Mouse (Mus musculus): Measurements from ENCODE around the gene Hoxc11. TPM values are rescaled to one million over a fixed set of nuclear protein-coding genes. Genes with fewer than 3 reads are reported as not detected.

Hoxc11 gene
- not detected in 2 replicates for polyA plus RNA-seq (2012; rRNA removed)

DNA sequence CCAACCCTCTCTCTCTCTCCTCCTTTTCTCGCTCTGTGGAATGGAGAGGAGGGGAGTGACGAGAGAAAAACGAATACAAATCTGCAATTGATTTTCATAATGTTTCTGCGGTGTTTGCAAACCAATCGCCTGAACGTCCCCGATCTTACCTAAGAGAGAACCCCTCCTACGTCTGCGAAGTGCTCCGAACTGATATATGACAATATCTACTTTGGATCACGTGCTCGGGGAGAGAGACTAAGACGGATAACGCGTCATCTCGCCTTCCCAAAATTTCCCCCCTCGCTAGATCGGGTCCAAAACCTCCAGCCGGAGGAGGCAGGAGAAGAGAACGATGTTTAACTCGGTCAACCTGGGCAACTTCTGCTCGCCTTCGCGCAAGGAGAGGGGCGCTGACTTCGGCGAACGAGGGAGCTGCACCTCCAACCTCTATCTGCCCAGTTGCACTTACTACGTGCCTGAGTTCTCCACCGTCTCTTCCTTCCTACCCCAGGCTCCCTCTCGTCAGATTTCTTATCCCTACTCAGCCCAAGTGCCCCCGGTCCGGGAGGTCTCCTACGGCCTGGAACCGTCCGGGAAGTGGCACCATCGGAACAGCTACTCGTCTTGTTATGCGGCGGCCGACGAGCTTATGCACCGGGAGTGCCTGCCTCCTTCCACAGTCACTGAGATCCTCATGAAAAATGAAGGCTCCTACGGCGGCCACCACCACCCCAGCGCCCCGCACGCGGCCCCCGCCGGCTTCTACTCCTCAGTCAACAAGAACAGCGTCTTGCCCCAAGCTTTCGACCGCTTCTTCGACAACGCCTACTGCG, at the start of gene Hoxc11:
Gene Hoxc11, plus strand, starts transcription at position 236 of the 815 bp plus-strand sequence.
- Histone ChIP-seq H3K4me3 (ENCODE audit: low read depth, low read length) (no peak within 1 kb of the TSS), H3K27ac (ENCODE audit: insufficient read depth, low read depth, low read length) (no peak within 1 kb of the TSS), H3K27me3 (ENCODE audit: control insufficient read depth, insufficient read depth, low read length) (peaks cover 84% of the 10 kb centered on the region), H3K4me1 (ENCODE audit: control insufficient read depth, insufficient read depth, insufficient read length, low read length) (no peaks in the 10 kb centered on the region; the same call in 1 of the 2 replicates), H3K36me3 (ENCODE audit: control insufficient read depth, insufficient read depth, low read length) (no peaks in the 10 kb centered on the region)
- TF ChIP-seq CTCF (IDR thresholded peaks at IDR 0.05; ENCODE audit: extremely low read depth, insufficient read length, insufficient replicate concordance, low read depth, low read length), result no peak
- TF ChIP-seq POLR2A (IDR thresholded peaks at IDR 0.05; ENCODE audit: low read depth, low read length), result no peak
- whole genome bisulfite sequencing, result 4% methylated on average over 57 of the region's 57 CpGs

DNA sequence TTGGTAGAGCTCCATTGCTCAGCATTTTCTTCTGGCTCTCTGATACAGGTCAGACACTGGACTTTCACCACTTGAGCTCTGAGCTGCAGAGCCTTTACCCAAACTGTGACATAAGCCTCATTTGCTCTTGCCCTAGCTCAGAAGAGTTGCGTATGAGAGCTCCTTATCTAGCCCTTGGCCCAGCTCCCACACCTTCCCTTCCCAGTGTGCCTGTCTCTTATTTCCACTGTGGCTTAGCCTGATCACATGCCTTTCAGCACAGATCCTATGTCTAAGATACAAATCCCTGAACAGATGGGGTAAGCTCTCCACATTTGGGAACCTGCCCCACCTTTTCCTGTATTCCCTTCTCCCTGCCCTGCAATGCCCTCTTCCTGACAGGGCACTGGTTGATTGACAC, 49.3 kb upstream of the Hoxc11 start:
- H3K4me1 ChIP-seq (ENCODE audit: control insufficient read depth, insufficient read depth, insufficient read length, low read length), result no peaks in the 10 kb centered on the region
- WGBS, result 23% methylated on average over 1 of the region's 1 CpGs
- no peak overlapping the region for H3K4me3 ChIP-seq (ENCODE audit: low read depth, low read length)
- peaks cover 12% of the 10 kb centered on the region; the same call in 1 of the 2 replicates for H3K27me3 ChIP-seq (ENCODE audit: control insufficient read depth, insufficient read depth, low read length)
- TF ChIP-seq POLR2A (IDR thresholded peaks at IDR 0.05; ENCODE audit: low read depth, low read length) (no peak), CTCF (IDR thresholded peaks at IDR 0.05; ENCODE audit: extremely low read depth, insufficient read length, insufficient replicate concordance, low read depth, low read length) (no peak)
- H3K36me3 ChIP-seq (ENCODE audit: control insufficient read depth, insufficient read depth, low read length), result no peaks in the 10 kb centered on the region
- no peak overlapping the region for H3K27ac ChIP-seq (ENCODE audit: insufficient read depth, low read depth, low read length)

DNA sequence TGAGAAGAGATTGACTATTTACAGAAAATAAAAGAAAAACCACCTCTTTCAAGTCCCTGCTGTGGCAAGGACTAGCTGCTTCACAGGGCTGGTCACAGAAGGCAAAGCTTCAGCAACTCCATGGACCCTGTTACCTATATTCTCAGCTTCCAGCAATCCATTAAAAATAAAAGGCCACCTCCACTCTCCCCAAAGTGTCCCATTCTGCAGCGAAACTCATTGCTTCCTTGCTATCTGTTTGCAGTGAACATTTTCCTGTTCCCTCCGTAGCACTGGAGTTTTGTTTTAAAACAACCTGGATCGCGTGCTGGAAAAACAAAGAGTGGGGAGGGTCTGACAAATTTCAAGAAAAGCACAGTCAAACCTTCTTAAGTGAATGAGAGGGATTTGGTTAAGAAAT, 44.7 kb upstream of the Hoxc11 start:
- H3K27ac ChIP-seq (ENCODE audit: insufficient read depth, low read depth, low read length), result no peak overlapping the region
- TF ChIP-seq POLR2A (IDR thresholded peaks at IDR 0.05; ENCODE audit: low read depth, low read length), result no peak
- TF ChIP-seq CTCF (IDR thresholded peaks at IDR 0.05; ENCODE audit: extremely low read depth, insufficient read length, insufficient replicate concordance, low read depth, low read length), result no peak
- no peaks in the 10 kb centered on the region for H3K36me3 ChIP-seq (ENCODE audit: control insufficient read depth, insufficient read depth, low read length)
- no peaks in the 10 kb centered on the region for H3K4me1 ChIP-seq (ENCODE audit: control insufficient read depth, insufficient read depth, insufficient read length, low read length)
- 8% methylated on average over 4 of the region's 4 CpGs for WGBS
- no peak overlapping the region for H3K4me3 ChIP-seq (ENCODE audit: low read depth, low read length)
- peaks cover 31% of the 10 kb centered on the region for H3K27me3 ChIP-seq (ENCODE audit: control insufficient read depth, insufficient read depth, low read length)

DNA sequence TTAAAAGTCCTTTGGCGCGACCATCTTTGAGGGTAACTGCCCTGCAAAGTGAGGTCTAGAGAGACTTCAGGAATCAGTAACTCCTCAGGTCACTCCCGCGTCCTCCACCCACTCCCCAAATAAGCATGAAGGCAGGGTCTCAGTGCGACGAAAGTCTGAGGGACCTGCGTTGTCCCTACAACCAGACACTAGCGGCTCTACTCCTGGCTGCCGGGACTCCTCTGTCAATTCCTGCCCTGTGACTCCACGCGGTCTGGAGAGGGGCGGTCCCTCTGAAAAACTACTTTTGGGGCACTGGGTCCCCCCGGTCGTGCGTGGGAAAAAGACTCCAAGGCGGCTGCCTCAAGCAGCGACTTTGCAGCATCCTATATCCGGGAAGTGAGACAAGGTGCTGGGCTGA, 44.2 kb upstream of the Hoxc11 start:
- TF ChIP-seq CTCF (IDR thresholded peaks at IDR 0.05; ENCODE audit: extremely low read depth, insufficient read length, insufficient replicate concordance, low read depth, low read length) (no peak), POLR2A (IDR thresholded peaks at IDR 0.05; ENCODE audit: low read depth, low read length) (no peak)
- 2% methylated on average over 18 of the region's 18 CpGs for whole genome bisulfite sequencing
- H3K27me3 ChIP-seq (ENCODE audit: control insufficient read depth, insufficient read depth, low read length), result peaks cover 31% of the 10 kb centered on the region
- H3K27ac ChIP-seq (ENCODE audit: insufficient read depth, low read depth, low read length), result no peak overlapping the region
- no peaks in the 10 kb centered on the region for H3K4me1 ChIP-seq (ENCODE audit: control insufficient read depth, insufficient read depth, insufficient read length, low read length)
- H3K4me3 ChIP-seq (ENCODE audit: low read depth, low read length), result no peak overlapping the region
- H3K36me3 ChIP-seq (ENCODE audit: control insufficient read depth, insufficient read depth, low read length), result no peaks in the 10 kb centered on the region

DNA sequence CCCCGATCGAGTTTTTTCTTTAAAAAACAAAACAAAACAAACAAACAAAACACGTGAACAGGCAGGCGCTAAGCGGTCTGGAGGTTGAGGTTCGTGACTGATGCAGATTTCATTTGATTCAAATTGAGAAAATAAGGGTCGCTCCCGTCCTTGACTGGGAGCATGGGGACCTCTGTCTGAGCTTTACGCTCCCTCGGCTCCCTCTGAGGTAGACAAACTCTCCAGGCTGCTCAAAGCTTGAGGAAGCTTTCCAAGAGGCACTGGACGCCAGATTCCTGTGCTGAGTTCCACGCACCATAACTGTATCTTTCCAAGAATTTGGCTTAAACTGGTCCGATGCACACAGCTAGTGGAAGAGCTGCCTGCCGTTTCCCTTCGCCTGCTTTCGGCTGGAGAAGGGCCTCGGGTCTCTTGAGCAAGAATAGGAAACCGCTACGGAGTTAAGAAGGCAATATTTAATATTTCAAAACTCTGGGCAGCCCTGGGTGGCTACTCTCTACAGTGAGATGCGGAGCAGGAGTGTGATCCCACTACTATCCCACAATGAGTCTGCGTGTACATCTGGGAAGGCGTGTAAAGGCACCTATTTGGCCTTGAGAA, 43.6 kb upstream of the Hoxc11 start:
- WGBS, result 3% methylated on average over 22 of the region's 22 CpGs
- Histone ChIP-seq H3K4me3 (ENCODE audit: low read depth, low read length) (no peak overlapping the region), H3K27ac (ENCODE audit: insufficient read depth, low read depth, low read length) (no peak overlapping the region), H3K27me3 (ENCODE audit: control insufficient read depth, insufficient read depth, low read length) (peaks cover 31% of the 10 kb centered on the region), H3K36me3 (ENCODE audit: control insufficient read depth, insufficient read depth, low read length) (no peaks in the 10 kb centered on the region), H3K4me1 (ENCODE audit: control insufficient read depth, insufficient read depth, insufficient read length, low read length) (no peaks in the 10 kb centered on the region)
- TF ChIP-seq CTCF (IDR thresholded peaks at IDR 0.05; ENCODE audit: extremely low read depth, insufficient read length, insufficient replicate concordance, low read depth, low read length) (no peak), POLR2A (IDR thresholded peaks at IDR 0.05; ENCODE audit: low read depth, low read length) (no peak)

DNA sequence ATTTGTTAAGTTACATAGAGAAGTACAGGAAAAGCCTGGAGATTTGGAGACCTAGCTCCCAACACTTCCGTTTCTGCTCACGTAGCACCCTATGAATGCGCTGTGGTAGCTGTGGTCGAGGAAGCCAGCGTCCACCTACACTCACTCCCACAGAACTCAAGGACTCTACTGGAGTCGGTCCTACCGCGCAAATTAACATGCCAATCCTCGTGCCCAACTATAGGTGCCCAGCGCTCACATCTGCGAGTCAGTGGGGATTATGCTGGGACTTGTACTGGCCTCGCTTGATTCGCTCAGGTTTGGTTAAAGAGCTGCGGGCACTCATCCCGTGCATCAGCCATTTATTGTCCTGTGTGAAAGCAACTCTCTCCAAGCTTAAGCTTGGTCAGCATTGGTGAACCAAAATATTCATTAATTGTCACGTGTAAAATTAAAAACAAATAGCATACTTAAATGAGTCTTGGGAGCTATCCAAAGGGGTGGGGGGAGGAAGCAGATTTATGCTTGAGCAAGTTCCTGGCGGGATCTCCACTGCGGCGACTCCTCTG, 41.1 kb upstream of the Hoxc11 start:
- TF ChIP-seq CTCF (IDR thresholded peaks at IDR 0.05; ENCODE audit: extremely low read depth, insufficient read length, insufficient replicate concordance, low read depth, low read length) (no peak), POLR2A (IDR thresholded peaks at IDR 0.05; ENCODE audit: low read depth, low read length) (no peak)
- no peaks in the 10 kb centered on the region for H3K36me3 ChIP-seq (ENCODE audit: control insufficient read depth, insufficient read depth, low read length)
- H3K27me3 ChIP-seq (ENCODE audit: control insufficient read depth, insufficient read depth, low read length), result peaks cover 38% of the 10 kb centered on the region
- H3K4me1 ChIP-seq (ENCODE audit: control insufficient read depth, insufficient read depth, insufficient read length, low read length), result no peaks in the 10 kb centered on the region
- no peak overlapping the region for H3K4me3 ChIP-seq (ENCODE audit: low read depth, low read length)
- 3% methylated on average over 19 of the region's 19 CpGs for WGBS
- no peak overlapping the region for H3K27ac ChIP-seq (ENCODE audit: insufficient read depth, low read depth, low read length)

DNA sequence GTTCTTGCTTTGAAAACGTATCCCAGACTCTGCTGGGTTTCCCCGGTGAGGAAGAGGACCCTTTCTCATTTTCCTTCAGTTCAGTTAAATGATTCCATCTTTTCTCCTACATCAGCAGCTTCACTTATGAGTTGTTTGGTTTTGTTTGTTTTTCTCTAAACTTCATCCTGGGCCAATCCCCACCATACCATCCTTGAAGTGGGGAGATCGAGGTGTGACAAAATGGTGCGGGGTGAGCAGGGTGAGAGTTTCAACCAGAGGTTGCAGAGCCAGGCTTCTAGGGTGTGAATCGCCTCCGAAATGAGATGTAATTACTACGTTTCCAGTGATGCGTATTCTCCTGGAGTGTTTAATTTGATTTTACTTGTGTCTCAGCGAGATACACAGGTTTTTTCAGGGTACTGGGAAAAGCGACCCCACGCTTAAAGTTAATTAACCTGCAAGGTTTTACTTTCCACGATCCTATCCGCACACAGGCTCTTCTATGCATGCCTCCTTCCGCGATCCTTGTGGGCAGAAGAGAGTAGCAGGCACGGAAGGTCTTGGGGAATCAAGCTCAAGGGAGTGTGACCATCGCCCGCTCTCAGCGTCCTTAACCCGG, 36.2 kb upstream of the Hoxc11 start:
- no peak overlapping the region for H3K4me3 ChIP-seq (ENCODE audit: low read depth, low read length)
- peaks cover 60% of the 10 kb centered on the region for H3K27me3 ChIP-seq (ENCODE audit: control insufficient read depth, insufficient read depth, low read length)
- H3K4me1 ChIP-seq (ENCODE audit: control insufficient read depth, insufficient read depth, insufficient read length, low read length), result peaks cover 2% of the 10 kb centered on the region; the same call in 1 of the 2 replicates
- TF ChIP-seq CTCF (IDR thresholded peaks at IDR 0.05; ENCODE audit: extremely low read depth, insufficient read length, insufficient replicate concordance, low read depth, low read length) (no peak), POLR2A (IDR thresholded peaks at IDR 0.05; ENCODE audit: low read depth, low read length) (no peak)
- no peak overlapping the region for H3K27ac ChIP-seq (ENCODE audit: insufficient read depth, low read depth, low read length)
- H3K36me3 ChIP-seq (ENCODE audit: control insufficient read depth, insufficient read depth, low read length), result no peaks in the 10 kb centered on the region
- 6% methylated on average over 20 of the region's 20 CpGs for WGBS
